Mouse (Mus musculus) cerebral cortex, adult 2 months (tissue): ENCODE results near the gene Pnliprp1.

Experiments used
- WGBS: fragments of 180-500 bp; shearing (Covaris S2); methylation state at CpG from one replicate; pipeline ENCODE4 v1.1.7; 2018; 5-methylcytosine and 5-hydroxymethylcytosine counted together

Gene Pnliprp1

GRCm38 (mm10) chr19:58728445-58729031 is at the start of gene Pnliprp1:
Gene Pnliprp1 (plus strand): TSS chr19:58728887.
- WGBS: 20% methylated on average over 5 of the region's 5 CpGs

DNA sequence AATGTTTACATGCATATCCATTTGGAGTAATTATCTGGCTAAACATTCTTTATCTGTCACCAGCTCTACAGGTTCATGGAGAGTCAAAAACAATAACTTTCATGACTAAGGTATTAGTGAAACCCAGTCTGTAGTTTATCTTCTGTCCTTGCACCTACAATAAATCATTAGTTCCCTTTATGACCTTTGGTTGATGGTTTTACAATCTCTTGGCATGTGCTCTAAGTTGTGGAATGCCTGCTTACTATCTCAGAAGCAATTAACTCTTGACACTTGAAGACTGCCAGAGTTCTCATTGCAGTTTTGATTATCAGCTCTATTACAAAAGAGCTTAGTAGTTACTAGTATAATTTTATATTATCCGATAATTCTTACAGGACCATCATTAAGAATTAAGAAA is 39.8 kb upstream of the Pnliprp1 start:
- WGBS: 93% methylated on average over 1 of the region's 1 CpGs

GRCm38 (mm10) chr19:58695314-58695713 is 33.4 kb upstream of the Pnliprp1 start:
- WGBS: 91% methylated on average over 3 of the region's 3 CpGs

- 94% methylated on average over 2 of the region's 2 CpGs for WGBS
These were observed 32.5 kb upstream of the Pnliprp1 start for GRCm38 (mm10) chr19:58696235-58696634.

DNA sequence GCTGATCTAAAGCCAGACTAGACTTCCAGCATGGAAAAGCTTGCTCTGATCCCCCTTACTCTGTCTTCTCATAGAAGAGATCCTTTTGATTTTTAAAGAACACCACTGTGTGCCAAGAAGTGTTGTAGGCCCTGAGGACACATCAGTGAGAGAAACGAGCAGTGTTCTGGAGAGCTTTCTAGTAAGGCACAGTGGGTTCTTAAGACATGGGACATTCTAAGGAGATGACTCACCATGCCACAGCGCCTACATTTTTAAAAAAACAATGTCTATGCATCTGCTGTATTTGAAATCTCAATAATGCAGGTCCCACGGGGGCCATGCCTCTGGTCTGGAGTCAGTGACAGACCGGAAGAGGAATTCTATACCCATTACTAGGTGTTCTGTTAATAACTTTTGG is 24.1 kb upstream of the Pnliprp1 start:
- 63% methylated on average over 4 of the region's 4 CpGs for WGBS

DNA sequence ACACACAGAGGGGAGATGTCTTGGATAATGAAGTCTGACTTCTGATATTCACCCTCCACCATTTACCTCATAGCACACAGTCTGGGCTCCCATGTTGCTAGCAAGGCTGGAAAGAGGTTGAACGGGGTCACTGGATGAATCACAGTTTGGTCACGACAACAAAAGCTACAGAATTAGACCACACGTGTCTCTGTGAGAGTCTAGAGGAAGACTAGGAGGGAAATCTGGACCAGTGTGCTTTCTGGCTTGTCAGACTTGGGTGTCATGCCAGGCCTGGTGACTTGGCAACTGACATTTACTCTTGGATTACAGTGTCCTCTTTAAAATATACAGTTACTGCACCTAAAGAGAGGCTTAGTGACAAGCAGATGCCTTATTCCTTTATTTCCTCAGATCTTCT is 20.1 kb upstream of the Pnliprp1 start:
- WGBS: 38% methylated on average over 3 of the region's 3 CpGs

DNA sequence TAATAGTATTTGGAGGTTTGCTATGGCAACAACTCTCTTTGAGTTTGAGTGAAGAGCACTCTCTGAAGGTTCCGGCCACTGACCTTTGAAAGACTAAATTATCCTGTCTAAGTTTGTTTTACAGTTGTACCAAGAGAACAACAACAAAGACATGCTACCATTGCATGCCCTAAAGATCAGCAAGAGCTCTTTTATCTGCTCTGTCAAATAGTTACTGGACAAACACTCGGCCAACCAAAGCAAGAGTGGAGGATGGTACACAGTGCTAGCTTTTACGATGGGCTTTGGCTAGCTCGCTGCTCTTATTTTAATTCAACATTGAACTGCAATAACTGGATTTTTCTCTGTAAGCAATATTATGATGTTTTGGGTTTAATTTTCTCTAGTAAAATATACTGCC is 10.8 kb upstream of the Pnliprp1 start:
- WGBS: 86% methylated on average over 4 of the region's 4 CpGs

- 90% methylated on average over 5 of the region's 5 CpGs for WGBS
These were observed 2.1 kb upstream of the Pnliprp1 start for GRCm38 (mm10) chr19:58726551-58726950.

DNA sequence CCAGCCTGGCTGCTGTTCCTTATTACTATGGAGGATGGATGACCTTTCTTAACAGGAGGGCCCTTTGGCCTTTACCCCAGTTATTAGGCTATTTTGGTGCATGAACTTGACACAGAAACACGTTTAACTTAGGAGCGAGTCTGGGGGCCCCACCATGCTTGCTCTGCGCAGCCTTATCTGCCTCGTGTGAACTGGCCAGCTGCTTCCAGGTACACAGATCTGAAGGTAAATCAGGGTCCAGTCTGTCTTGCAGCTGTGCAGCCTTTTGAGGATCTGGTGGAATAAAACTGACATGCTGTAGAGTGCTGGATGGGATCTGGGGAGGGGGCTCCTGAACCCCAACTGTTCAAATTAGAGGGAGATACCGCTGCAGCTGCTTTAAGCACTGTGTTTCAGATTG is 931 bp upstream of the Pnliprp1 start:
- WGBS: 86% methylated on average over 5 of the region's 5 CpGs

DNA sequence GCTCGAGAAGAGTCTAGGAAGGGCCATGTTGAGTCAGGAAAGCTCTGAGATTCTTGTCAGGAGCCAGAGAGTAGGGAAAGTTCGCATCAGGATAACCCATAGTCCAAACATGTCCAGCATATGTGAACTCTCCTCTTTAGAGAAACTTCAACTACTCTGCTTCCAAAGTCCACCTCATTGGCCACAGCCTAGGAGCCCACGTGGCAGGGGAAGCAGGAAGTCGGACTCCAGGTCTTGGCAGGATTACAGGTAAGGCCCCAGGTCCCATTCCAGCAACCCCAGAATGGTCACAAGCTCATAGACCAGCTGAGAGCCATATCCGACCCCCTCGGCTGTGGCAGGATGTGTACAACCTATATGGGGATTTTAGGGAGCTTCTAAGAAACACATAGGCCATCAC is 4.5 kb downstream of the Pnliprp1 start:
- 89% methylated on average over 6 of the region's 6 CpGs for WGBS

- WGBS: 88% methylated on average over 4 of the region's 4 CpGs
These were observed 9.4 kb downstream of the Pnliprp1 start for GRCm38 (mm10) chr19:58738111-58738510.

DNA sequence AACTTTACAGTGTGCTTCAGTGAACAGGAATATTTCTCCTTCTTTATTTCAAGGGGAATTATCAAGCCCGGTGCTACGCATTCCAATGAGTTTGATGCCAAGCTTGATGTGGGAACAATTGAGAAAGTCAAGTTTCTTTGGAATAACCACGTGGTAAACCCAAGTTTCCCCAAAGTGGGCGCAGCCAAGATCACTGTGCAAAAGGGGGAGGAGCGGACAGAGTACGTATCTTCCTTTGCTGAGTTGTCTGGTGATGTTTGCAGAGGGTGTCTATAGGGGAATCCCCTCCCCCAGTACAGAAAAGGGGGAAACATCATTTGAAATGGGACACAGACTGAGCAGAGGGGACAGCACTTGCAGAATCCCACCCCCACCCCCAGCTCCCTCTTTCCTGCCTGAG is 12.3 kb downstream of the Pnliprp1 start:
- 60% methylated on average over 6 of the region's 6 CpGs for WGBS

GRCm38 (mm10) chr19:58742711-58743110 is 14.0 kb downstream of the Pnliprp1 start:
- whole genome bisulfite sequencing: 95% methylated on average over 4 of the region's 4 CpGs

DNA sequence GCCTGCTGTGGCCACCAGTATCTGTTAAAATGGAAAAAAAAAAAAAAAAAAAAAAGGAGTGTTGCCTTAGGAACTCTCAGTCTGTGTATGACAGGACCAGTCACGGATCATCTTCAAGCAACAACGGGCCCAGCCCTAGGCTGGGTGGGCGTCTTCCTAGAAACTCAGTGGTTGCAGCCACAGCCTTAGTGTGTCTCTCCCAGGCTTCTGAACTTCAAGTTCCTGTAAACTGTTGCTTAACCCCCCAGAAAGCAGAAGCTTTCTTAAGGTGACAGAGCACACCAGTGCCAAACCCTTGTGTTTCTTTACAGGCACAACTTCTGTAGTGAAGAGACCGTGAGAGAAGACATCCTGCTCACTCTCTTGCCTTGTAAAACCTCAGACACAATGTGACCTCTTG is 15.0 kb downstream of the Pnliprp1 start:
- WGBS: 72% methylated on average over 4 of the region's 4 CpGs

DNA sequence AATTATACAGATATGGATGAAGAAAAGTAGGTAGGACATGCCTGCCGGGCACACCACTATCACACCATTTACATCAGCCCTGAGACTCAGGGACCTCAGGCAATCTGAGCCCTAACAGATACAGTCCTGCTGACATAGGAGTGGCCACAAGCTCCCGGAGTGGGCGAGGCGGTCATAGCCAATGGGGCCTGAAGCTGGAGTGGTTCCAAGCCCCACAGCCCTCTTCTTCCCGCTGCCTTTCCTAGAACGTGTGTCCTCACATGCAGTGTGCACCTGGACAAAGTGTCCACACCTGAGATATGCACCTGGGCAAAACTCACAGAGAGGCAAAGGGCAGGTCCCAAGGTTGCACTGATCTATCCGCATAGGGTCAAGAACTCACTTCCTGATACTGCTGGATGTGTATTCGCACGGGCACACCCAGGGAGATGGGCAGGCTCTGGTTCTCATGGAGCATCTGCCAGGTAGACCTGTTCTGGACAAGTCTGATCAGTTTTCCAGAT is 18.9 kb downstream of the Pnliprp1 start:
- WGBS: 91% methylated on average over 9 of the region's 9 CpGs

- WGBS: 55% methylated on average over 2 of the region's 2 CpGs
These were observed 22.1 kb downstream of the Pnliprp1 start for GRCm38 (mm10) chr19:58750822-58751221.

GRCm38 (mm10) chr19:58751504-58751903 is 22.8 kb downstream of the Pnliprp1 start:
- WGBS: 72% methylated on average over 2 of the region's 2 CpGs

DNA sequence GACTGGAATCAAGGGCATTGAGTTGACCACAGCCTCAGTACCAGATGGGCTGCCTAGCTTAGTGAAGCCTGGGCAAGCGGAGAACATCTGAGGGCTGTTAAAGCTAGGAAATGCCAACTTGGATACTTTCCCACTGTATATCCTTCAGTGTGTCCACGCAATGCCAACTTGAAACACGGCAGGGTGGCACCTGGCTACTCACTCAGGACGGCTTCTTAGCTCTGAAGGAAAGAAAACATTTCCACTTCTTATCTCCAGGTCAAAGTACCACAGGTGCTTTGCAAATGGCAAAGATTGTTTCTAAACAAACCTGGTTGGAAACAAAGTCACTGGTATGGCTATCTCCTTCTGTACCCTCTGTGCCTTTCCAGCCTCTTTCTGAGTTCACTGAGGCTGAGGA is 30.2 kb downstream of the Pnliprp1 start:
- WGBS: 90% methylated on average over 4 of the region's 4 CpGs

DNA sequence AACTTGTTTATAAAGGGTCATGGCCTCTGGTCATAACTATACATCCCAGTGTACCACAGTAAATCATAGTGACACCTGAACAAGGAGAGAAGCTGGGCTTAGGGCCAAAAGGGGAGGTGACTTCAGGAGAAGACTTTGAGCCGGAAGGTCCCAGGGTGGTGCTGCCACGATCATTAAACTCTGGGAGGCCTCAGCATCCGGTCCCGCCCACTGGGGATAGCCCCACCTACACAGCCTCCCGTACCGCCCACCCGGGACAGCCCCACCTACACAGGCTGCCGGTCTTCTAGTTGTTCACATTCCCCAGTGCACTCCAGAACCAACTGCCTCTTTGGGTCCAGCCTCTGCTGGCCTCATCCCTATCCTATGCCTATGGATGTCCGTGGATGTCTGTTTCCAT is 30.7 kb downstream of the Pnliprp1 start, which contains the start of gene Pnliprp2:
Gene Pnliprp2, plus strand, starts transcription at position 297 of the 400 bp plus-strand sequence.
- WGBS: 74% methylated on average over 9 of the region's 9 CpGs

DNA sequence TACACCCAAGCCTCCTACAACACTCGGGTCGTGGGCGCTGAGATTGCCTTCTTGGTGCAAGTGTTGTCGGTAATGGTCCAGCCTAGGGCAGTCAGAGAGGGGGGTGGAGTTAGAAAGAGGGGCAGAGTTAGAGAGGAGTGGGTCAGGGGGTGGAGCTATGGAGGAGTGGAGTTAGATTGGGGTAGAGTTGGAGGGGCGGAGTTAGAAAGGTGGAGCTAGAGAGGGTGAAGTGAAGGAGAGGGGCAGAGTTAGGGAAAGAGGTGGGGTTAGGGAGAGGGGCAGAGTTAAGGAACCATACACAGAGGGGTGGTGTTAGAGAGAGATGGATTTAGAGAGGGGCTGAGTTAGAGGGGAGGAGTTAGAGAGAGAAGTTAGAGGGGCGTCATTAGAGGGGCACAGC is 33.6 kb downstream of the Pnliprp1 start:
- WGBS: 31% methylated on average over 6 of the region's 6 CpGs

GRCm38 (mm10) chr19:58762848-58763541 is 34.3 kb downstream of the Pnliprp1 start:
- WGBS: 14% methylated on average over 12 of the region's 12 CpGs

- WGBS: 74% methylated on average over 6 of the region's 6 CpGs
These were observed 38.6 kb downstream of the Pnliprp1 start for GRCm38 (mm10) chr19:58767329-58767728.

- 69% methylated on average over 5 of the region's 5 CpGs for WGBS
These were observed 47.8 kb downstream of the Pnliprp1 start for GRCm38 (mm10) chr19:58776461-58776860.
